Mouse (Mus musculus): ENCODE data around the gene Rhox4f. TPM values are rescaled to one million over a fixed set of nuclear protein-coding genes. Genes with fewer than 3 reads are reported as not detected.

Rhox4f gene
- not detected in 2 replicates for polyA plus RNA-seq (2012; rRNA removed)

GRCm38 (mm10) chrX:37607604-37608003, at the start of gene Rhox4f:
Rhox4f (minus strand) TSS chrX:37607704.

GRCm38 (mm10) chrX:37651227-37651626, 43.7 kb upstream of the Rhox4f start, which contains the start of gene Rhox4g:
Rhox4g (minus strand) TSS chrX:37651327.

GRCm38 (mm10) chrX:37643370-37643769, 35.9 kb upstream of the Rhox4f start, which contains the start of gene Rhox2g:
Rhox2g (minus strand) TSS chrX:37643470.

GRCm38 (mm10) chrX:37628512-37628911, 21.0 kb upstream of the Rhox4f start, which contains the start of gene Rhox3g:
Rhox3g (minus strand) TSS chrX:37628612.

GRCm38 (mm10) chrX:37580692-37581091, 26.8 kb downstream of the Rhox4f start, which contains the start of gene Rhox3f:
Rhox3f (plus strand) TSS chrX:37580992.

DNA sequence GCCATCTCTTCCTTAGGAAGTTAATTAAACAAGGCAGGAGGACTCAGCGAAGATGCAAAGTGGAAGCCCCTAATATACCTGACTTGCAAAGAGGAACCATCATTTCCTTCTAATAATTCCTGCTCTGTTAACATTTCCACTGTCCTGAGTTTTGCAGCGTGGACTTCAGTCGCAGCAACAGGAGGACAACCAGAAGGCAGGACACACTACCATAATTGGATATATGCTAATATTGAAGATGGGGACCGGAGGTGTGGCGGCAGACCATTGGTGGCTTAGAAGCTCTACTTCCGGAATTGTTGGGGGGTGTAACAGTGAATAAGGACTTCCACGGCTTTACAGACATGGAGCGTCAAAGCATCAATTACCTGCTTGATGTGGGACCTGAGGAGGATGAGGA, 36.4 kb downstream of the Rhox4f start, which contains the start of gene Rhox2f:
Gene Rhox2f (plus strand): TSS at position 301 of the 400 bp plus-strand sequence.

GRCm38 (mm10) chrX:37557112-37557511, 50.4 kb downstream of the Rhox4f start, which contains the start of gene Rhox4e:
Rhox4e (plus strand) TSS chrX:37557412.

Other genes starting within 250 kb of the Rhox4f start
- gene Rhox3a2, start 227.7 kb downstream of the Rhox4f start, polyA plus RNA-seq (2012; rRNA removed), result not detected in 2 replicates
- not detected in 2 replicates for gene Rhox4a2, start 216.9 kb downstream of the Rhox4f start, polyA plus RNA-seq (2012; rRNA removed)
- not detected in 2 replicates for gene Rhox2b, start 195.6 kb downstream of the Rhox4f start, polyA plus RNA-seq (2012; rRNA removed)
- gene Rhox4b, start 175.2 kb downstream of the Rhox4f start, polyA plus RNA-seq (2012; rRNA removed), result not detected in 2 replicates
- gene Rhox2c, start 154.0 kb downstream of the Rhox4f start, polyA plus RNA-seq (2012; rRNA removed), result not detected in 2 replicates
- gene Rhox3c, start 149.1 kb downstream of the Rhox4f start, polyA plus RNA-seq (2012; rRNA removed), result not detected in 2 replicates
- gene Rhox4c, start 127.4 kb downstream of the Rhox4f start, polyA plus RNA-seq (2012; rRNA removed), result not detected in 2 replicates
- gene Rhox2d, start 114.3 kb downstream of the Rhox4f start, polyA plus RNA-seq (2012; rRNA removed), result not detected in 2 replicates
- not detected in 2 replicates for gene Rhox4d, start 93.3 kb downstream of the Rhox4f start, polyA plus RNA-seq (2012; rRNA removed)
- gene Rhox2e, start 77.3 kb downstream of the Rhox4f start, polyA plus RNA-seq (2012; rRNA removed), result not detected in 2 replicates
- gene Rhox3e, start 65.7 kb downstream of the Rhox4f start, polyA plus RNA-seq (2012; rRNA removed), result not detected in 2 replicates
- not detected in 2 replicates for gene Rhox4e, start 50.3 kb downstream of the Rhox4f start, polyA plus RNA-seq (2012; rRNA removed)
- not detected in 2 replicates for gene Rhox2f, start 36.3 kb downstream of the Rhox4f start, polyA plus RNA-seq (2012; rRNA removed)
- not detected in 2 replicates for gene Rhox3f, start 26.7 kb downstream of the Rhox4f start, polyA plus RNA-seq (2012; rRNA removed)
- gene Rhox3g, start 20.9 kb upstream of the Rhox4f start, polyA plus RNA-seq (2012; rRNA removed), result not detected in 2 replicates
- gene Rhox2g, start 35.8 kb upstream of the Rhox4f start, polyA plus RNA-seq (2012; rRNA removed), result not detected in 2 replicates
- not detected in 2 replicates for gene Rhox4g, start 43.6 kb upstream of the Rhox4f start, polyA plus RNA-seq (2012; rRNA removed)
- not detected in 2 replicates for gene Rhox3h, start 61.1 kb upstream of the Rhox4f start, polyA plus RNA-seq (2012; rRNA removed)
- gene Rhox2h, start 65.6 kb upstream of the Rhox4f start, polyA plus RNA-seq (2012; rRNA removed), result not detected in 2 replicates
- gene Rhox5, start 197.1 kb upstream of the Rhox4f start, polyA plus RNA-seq (2012; rRNA removed), result not detected in 2 replicates
- gene Rhox6, start 219.2 kb upstream of the Rhox4f start, polyA plus RNA-seq (2012; rRNA removed), result not detected in 2 replicates
- gene Rhox7a, start 224.0 kb upstream of the Rhox4f start, polyA plus RNA-seq (2012; rRNA removed), result not detected in 2 replicates

All from ovary, adult 2 months (tissue).